Mouse (Mus musculus): ENCODE data around the gene Csnk2a2.

Csnk2a2 gene

DNA sequence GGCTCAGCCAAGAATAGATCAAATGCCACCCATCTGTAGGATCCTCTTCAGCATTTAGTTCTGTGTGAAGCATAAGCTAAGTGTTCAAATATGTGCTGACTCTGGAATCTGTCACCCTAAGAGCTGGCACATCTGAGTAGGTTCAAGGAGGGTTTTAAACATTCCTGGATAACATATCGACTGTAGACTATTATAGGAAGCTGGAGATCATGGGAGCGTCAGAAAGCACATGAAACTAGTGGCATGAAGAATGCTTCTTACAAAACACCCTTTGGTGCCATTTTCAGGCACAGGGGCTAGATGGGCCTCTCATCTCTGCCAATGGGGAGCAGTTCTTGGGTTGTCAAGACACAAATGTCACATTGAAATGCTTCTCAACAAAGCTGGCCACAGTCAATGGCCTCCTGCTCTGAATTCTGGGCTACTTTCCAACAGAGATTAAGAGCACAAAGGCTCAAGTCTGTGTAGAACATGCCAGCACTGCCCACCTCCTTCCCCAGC lies 63.0 kb downstream of the Csnk2a2 start:
- no peak for DNase-seq (ENCODE audit: extremely low read depth, low read depth)

DNA sequence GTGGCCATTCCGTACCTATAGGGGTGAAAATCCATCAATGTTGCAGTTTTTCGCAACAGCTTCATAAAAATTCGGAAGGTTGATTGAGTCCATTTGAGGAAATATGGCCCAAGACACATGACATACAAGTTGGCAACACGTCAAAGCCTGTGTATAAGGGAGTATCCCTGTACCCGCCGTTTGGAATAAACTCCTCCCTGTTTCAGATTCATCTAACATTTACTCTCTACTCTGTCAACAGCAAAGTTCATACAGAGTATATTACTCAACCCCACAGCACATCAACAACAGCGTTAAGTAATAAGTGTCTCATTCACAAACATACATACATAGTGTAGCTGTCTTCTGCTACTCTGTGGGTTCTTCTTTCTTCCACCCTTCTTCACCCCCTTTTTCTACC lies 65.2 kb downstream of the Csnk2a2 start:
- DNase-seq (ENCODE audit: extremely low read depth, low read depth), result no peak

DNA sequence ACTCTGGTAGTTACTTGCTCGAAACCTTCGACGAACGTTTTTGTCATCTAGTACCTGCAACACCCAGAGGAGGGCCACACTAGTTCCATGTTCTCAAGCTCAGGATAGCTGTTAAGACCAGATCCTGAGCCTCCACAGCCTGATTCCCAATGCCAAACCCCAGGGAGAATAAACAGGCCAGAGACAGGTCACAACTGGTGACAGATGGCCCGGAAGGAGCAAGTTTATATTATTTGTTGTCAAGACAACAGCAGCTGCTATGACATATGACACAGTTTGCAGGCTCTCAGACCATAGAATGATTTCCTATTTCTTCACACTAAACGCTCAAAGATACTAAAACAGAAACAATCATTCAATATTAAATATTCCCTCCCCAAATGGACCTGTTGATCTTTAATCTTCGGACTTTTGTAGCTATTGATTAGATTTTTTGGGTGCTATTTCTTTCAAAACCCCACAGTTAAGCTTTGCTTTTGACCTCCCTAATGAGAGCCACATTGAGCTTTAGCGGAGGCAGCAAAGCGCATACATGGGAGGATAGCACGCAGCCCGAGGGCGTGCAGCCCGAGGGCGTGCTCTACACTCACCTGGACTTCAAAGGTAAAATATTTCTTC lies 67.5 kb downstream of the Csnk2a2 start:
- DNase-seq (ENCODE audit: extremely low read depth, low read depth), result no peak

DNA sequence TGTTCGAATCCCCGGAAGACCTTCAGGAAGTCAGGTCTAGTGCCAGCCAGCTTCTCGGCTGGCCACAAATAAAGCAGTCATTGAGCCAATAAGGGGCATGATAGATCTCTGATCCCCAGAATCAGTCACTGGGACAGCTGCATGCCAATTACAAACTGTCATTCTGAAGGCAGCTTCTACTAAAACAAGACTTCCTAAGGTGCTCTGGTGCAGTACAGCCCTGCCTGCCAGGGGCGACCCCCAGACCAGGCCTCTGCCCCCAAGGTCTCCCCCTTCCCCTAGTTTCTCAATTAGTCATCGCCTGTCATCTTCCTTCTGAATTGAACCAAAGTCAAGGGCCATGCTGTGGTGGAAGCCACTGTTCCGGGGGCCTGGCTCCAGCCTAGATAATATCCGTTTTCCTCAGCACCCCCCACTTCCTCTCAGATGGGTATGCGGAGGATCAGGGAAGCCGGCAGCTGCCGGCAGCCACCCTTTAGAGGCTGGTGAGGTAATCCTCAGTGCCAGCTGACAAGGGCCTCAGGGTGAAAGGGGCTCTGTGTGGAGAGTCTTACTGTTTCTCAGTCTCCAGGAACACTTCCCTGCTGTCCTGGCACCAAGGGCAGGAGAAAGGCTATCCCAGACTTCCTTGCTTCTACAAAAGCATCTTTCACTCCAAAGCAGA lies 78.4 kb downstream of the Csnk2a2 start:
- no peak for DNase-seq (ENCODE audit: extremely low read depth, low read depth)

DNA sequence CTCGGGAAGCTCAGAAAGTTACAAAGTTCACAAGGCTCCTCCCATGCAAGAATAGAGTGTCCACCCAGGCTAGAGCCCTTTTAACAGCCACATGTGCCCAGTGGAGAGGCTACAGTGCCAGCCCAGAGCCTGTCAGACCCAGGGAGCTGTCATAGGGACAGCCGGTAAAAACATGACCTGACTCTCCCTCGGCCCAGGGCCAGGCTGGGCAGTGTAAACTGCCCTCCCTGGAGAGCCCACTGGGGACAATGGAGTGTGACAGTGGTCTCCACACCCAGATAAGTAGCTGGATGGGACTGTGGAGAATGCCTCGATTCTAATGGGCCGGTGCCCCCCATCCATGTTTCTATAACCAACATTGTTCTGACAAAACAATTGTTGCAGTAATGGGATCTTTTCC lies 80.3 kb downstream of the Csnk2a2 start:
- DNase-seq (ENCODE audit: extremely low read depth, low read depth), result no peak

DNA sequence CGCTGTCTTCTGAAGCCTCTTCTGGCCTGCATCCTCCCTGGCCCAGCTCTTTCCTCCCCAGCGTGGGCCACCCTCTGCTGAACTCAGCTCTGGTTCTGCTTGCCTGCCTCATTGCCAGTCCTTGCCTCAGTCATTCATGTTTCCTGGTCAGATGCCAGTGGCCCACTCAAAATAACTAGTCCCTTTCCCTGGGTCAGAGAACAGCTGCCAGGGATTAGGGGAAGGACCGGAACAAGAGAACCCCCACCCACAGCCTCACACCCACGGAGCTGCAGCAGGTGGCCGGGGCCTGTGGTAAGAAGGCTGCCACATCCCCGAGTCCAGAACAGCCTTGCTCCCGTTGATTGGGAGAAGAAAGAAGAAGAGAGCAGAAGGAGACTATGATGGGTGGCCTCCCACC lies 88.7 kb downstream of the Csnk2a2 start:
- no peak for DNase-seq (ENCODE audit: extremely low read depth, low read depth)

DNA sequence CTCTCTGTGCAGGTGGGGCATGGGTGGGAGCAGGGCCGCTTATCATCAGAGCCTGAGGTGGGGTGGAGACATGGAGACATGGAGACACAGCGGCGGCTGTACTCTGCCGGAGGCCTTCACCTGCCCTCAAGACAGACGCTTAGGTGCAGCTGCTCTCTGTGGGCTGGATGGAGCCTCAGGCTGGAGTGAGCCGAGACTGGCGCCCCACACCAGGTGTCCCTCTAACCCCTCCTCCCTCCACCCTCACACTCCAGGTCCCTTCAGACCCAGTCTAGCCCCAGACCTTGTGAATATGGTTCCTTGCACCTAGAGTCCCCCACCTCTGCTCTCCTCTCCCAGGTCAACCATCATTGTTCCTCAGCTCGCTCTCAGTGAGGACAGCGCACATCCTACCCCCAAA lies 90.7 kb downstream of the Csnk2a2 start:
- DNase-seq (ENCODE audit: extremely low read depth, low read depth), result no peak

DNA sequence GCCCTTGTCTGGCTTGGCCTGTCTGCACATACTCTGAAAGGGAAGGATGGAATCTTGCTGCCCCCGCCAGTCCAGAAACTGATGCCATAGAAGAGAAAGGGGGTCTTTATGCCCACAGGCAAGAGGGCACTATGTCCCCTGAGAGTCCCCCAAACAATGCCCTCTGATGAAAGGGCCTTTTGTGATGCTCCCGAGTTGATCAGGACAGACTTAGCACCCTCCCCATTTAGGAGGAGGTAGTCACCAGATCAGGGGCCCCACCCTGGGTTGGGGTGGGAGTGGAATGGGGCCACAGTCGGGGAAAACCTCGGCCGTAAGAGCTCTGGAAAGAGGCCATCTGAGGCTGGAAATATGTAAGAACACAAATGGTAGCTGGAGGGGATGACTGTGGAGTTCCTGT lies 92.6 kb downstream of the Csnk2a2 start:
- DNase-seq (ENCODE audit: extremely low read depth, low read depth), result no peak

DNA sequence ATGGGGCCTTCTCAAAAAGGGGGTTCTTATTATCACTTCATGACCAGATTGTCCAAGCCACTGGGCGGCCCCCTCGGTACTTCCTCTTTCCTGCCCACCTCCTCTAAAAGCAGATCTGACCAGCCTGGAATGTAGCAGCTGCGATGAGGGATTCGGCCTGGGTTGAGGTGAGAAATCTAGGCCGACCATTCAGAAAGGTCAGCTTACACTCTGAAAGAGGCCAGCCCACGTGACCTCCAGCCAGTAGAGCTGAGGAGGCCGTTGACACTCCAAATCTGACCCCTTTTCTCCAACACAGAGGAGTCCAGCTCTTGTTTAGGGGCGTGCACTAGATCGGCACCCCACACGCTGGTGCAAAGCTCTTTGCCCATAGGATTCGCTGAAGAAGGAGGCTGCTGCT lies 93.1 kb downstream of the Csnk2a2 start:
- no peak for DNase-seq (ENCODE audit: extremely low read depth, low read depth)
